Mouse (Mus musculus) hindbrain, embryonic 14.5 days (tissue): ENCODE results near the gene Lyrm1. TPM values are rescaled to one million over a fixed set of nuclear protein-coding genes. Genes with fewer than 3 reads are reported as not detected.
A peak's percentile ranks its signal among the peaks of the same experiment; 100 is the strongest.

Experiments used
- ATAC-seq: fragments of 200-750 bp; cut with Nextera tagmentation; 2 replicates; pipeline ENCODE4 v1.8.0; 2017; ENCODE audit warnings: moderate number of reproducible peaks, mild to moderate bottlenecking, moderate TSS enrichment, moderate library complexity; ENCODE audit not compliant: low FRiP score
- DNase-seq: peaks from one replicate; pipeline ENCODE4 v3.0.0-alpha.2; 2015; ENCODE audit warnings: low spot score
- H3K27ac ChIP-seq: fragments of 300-500 bp; sonication (generic); 2 replicates; pipeline ENCODE4 v1.5.1; 2014; ENCODE audit warnings: mild to moderate bottlenecking, moderate library complexity
- H3K27me3 ChIP-seq: fragments of 300-500 bp; sonication (generic); 2 replicates; pipeline ENCODE4 v1.6.1; 2014; ENCODE audit warnings: mild to moderate bottlenecking, low read length, mixed read lengths; ENCODE audit not compliant: control insufficient read depth, insufficient read depth
- H3K36me3 ChIP-seq: fragments of 300-500 bp; sonication (generic); replicated peaks from 2 replicates; pipeline ENCODE4 v1.6.1; 2014; ENCODE audit not compliant: control insufficient read depth, insufficient read depth
- H3K4me1 ChIP-seq: fragments of 300-500 bp; sonication (generic); replicated peaks from 2 replicates; pipeline ENCODE4 v1.6.1; 2014; ENCODE audit warnings: antibody characterized with exemption, low read length, mixed read lengths; ENCODE audit not compliant: control insufficient read depth, insufficient read depth
- H3K4me2 ChIP-seq: fragments of 300-500 bp; sonication (generic); replicated peaks from 2 replicates; pipeline ENCODE4 v1.6.1; 2014; ENCODE audit warnings: mild to moderate bottlenecking, moderate library complexity
- H3K4me3 ChIP-seq: fragments of 300-500 bp; sonication (generic); replicated peaks from 2 replicates; pipeline ENCODE4 v1.5.1; 2014; ENCODE audit warnings: mild to moderate bottlenecking, low read length
- H3K9ac ChIP-seq: fragments of 300-500 bp; sonication (generic); 2 replicates; pipeline ENCODE4 v1.6.1; 2014
- H3K9me3 ChIP-seq: fragments of 300-500 bp; sonication (generic); 2 replicates; pipeline ENCODE4 v1.6.1; 2016; ENCODE audit warnings: low read length; ENCODE audit not compliant: control insufficient read depth
- WGBS: fragments of 180-500 bp; shearing (Covaris S2); extraction: QIAGEN DNeasy Blood & Tissue Kit; methylation state at CpG from one replicate; pipeline ENCODE4 v1.1.7; 2014; 5-methylcytosine and 5-hydroxymethylcytosine counted together
- polyA plus RNA-seq: library from polyadenylated mRNA; unstranded; fragments of >200 nt; fragmentation: Nextera tagmentation; extraction: Ambion mirVana; gene quantifications from 2 replicates; pipeline ENCODE4 v1.2.1, GENCODE M21; 2014

Gene Lyrm1
- polyA plus RNA-seq, result 17.5 and 18.7 TPM in 2 replicates

DNA sequence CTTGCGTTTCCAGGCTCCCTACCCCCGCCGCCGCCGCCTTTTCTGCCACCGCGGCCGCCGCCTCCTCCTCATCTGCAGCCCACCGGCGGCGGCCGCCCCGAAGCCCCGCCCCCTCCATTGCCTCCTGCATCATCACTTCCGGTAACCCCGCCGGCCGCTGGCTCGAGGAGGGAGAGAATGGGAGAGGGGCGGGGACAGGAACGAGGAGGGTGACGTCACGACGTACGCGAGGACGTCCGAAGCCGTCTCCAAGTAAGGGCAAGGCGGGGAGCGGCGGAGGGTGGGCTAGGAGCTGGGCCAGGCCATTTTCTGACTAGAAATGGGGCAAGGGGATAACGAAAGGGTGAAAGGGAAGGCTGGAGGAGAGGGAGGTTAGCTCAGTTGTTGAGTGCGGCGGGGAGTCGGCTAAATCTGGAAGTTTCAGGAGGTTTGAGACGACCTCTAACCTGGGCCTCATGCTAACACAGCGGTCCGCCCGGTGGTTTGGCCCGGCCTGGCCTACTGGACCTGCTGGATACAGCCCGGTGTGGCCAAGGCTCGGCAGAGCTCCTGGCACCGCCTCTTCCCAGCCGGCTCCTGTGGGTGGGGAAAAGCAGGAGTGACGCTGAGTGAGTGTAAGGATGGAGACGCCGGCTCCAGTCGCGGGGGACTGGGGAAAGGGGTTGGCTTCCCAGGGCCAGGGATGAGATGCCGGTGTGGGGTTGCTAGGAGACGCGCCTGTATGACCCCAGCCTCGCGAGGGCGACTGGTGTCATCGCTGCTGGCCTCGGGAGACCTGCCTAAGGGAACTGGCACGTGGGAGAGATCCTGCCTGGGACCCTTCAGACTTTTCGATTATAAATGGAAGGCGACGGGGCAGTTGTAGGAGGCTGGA, at the start of gene Lyrm1, which contains the start of gene Dcun1d3:
Lyrm1 (plus strand) TSS at position 223 of the 874 bp plus-strand sequence.
Dcun1d3 (minus strand) TSS at position 660 of the 874 bp plus-strand sequence.
- Histone ChIP-seq H3K9me3 (no peaks in the 10 kb centered on the region), H3K27ac (peak within 1 kb of the TSS; percentile 98), H3K27me3 (no peaks in the 10 kb centered on the region), H3K4me2 (peak within 1 kb of the TSS; percentile 65), H3K4me3 (peak within 1 kb of the TSS; percentile 72), H3K4me1 (peaks cover 29% of the 10 kb centered on the region), H3K36me3 (no peaks in the 10 kb centered on the region), H3K9ac (peak within 1 kb of the TSS; percentile 90)
- DNase-seq (peak; percentile 99), ATAC-seq (peak; percentile 98)
- WGBS, result under 1% methylated on average over 62 of the region's 63 CpGs

DNA sequence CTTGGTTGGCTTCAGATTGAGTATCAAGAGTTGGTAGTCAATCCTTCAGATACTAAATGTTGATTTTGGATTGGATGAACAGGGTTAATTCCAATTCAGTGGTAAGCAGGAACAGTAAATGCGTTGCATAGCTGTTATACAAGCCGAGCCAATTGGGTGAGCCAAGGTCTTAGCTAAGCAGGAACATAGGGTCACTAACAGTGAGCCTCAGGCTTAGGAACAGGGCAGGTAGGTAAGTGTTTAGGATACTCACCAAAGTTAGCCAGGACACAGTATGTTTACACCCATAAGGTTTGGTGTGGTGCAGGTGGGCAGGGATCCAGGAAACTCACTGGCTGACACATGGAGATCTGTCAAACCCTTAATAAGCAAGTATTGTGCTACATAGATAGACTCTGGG, 48.3 kb upstream of the Lyrm1 start:
- 93% methylated on average over 2 of the region's 2 CpGs for WGBS
- DNase-seq (no peak), ATAC-seq (no peak)
- Histone ChIP-seq H3K9ac (no peak overlapping the region), H3K36me3 (0 out of 2 replicates have a peak, but pooled peaks cover 4% of the 10 kb centered on the region), H3K4me2 (no peak overlapping the region), H3K27ac (no peak overlapping the region), H3K27me3 (no peaks in the 10 kb centered on the region), H3K4me3 (no peak overlapping the region), H3K4me1 (no peaks in the 10 kb centered on the region), H3K9me3 (no peaks in the 10 kb centered on the region)

DNA sequence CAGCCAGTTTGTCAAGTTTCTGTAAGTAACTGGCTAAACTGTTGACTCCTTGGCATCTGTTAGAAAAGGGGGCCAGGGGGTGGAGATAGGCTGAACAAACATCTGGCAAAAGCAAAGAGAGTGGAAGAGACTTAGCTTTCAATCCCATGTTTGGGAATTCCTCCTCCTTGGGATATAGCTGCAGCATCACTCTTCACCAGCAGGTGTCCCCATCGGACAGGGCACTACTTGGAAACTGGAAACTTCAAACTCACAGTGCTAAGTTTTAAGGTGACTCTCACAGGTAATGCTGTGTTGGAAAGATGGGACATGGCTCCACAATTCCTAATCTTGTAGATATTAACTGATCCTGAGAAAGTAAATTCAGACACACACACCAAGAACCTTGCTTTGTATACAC, 46.6 kb upstream of the Lyrm1 start:
- 0 out of 2 replicates have a peak, but pooled peaks cover 4% of the 10 kb centered on the region for H3K36me3 ChIP-seq
- no peak overlapping the region for H3K9ac ChIP-seq
- ATAC-seq, result no peak
- H3K27ac ChIP-seq, result no peak overlapping the region
- no peaks in the 10 kb centered on the region for H3K27me3 ChIP-seq
- H3K4me2 ChIP-seq, result no peak overlapping the region
- no peak overlapping the region for H3K4me3 ChIP-seq
- WGBS, result 0% methylated on average over 1 of the region's 1 CpGs
- no peaks in the 10 kb centered on the region for H3K4me1 ChIP-seq
- DNase-seq, result peak; percentile 79
- no peaks in the 10 kb centered on the region for H3K9me3 ChIP-seq

DNA sequence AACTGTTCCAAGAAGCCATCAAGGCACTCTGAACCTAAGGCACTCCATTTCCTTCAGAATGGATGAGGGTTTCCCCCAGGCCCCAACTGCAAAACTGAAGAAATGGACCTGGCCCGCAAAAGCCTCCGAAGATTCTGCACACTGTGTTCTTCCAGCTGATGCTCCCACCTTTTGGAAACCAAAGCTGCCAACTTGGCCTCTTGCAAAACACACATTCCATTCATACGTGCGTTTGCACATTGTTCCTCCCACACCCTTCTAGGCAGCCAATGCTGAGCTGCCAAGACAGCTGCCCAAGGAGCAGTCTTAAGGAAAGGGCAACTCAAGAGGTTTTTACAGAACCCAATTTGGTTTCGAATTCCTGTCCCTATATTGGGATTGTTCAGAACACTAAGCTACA, 44.9 kb upstream of the Lyrm1 start:
- no peak overlapping the region for H3K4me3 ChIP-seq
- DNase-seq (no peak), ATAC-seq (no peak)
- H3K36me3 ChIP-seq, result 0 out of 2 replicates have a peak, but pooled peaks cover 7% of the 10 kb centered on the region
- no peak overlapping the region for H3K4me2 ChIP-seq
- H3K9me3 ChIP-seq, result no peaks in the 10 kb centered on the region
- no peaks in the 10 kb centered on the region for H3K27me3 ChIP-seq
- H3K4me1 ChIP-seq, result no peaks in the 10 kb centered on the region
- no peak overlapping the region for H3K9ac ChIP-seq
- WGBS, result 87% methylated on average over 5 of the region's 5 CpGs
- no peak overlapping the region for H3K27ac ChIP-seq

DNA sequence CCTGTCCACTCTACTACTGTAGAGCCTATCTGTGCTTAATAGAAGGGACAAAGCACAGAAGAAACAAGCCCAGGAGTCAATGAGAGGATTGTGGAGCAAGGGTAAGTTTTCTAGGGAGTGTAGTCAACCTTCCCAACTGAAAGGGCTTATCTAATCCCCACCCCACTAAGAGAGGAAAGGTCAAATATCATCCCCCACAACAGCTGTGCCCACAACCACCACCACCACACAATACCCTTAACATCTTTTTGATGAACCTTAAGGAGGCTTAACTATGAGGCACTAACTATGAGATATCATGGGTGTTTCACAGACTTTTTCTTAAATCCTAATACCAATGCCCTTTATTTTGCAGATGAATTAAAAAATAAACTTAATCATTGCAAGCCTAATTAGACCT, 43.2 kb upstream of the Lyrm1 start:
- H3K9ac ChIP-seq, result no peak overlapping the region
- no peak for DNase-seq
- peaks cover 21% of the 10 kb centered on the region for H3K36me3 ChIP-seq
- no peak overlapping the region for H3K4me3 ChIP-seq
- no peak overlapping the region for H3K27ac ChIP-seq
- no peak overlapping the region for H3K4me2 ChIP-seq
- H3K27me3 ChIP-seq, result no peaks in the 10 kb centered on the region
- H3K9me3 ChIP-seq, result no peaks in the 10 kb centered on the region
- ATAC-seq, result no peak
- no peaks in the 10 kb centered on the region for H3K4me1 ChIP-seq

DNA sequence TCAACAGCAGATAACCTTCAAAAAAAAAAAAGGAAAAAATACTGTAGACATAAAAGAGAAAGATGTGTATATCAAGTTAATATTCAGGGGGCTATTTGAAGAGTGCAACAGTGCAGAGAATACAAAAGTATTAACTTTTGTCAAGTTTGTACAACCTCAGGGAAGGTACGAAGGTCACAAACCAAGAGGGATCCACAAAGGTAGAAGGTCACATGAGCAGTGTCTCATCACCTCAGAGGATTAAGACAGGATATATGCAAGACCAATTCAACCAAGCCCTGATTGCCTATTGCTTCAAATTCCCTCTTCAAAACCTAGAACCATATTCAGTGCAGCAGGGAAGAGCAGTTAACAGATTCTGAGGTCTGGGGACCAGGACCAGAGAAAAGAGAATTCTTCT, 42.5 kb upstream of the Lyrm1 start:
- H3K27ac ChIP-seq, result no peak overlapping the region

DNA sequence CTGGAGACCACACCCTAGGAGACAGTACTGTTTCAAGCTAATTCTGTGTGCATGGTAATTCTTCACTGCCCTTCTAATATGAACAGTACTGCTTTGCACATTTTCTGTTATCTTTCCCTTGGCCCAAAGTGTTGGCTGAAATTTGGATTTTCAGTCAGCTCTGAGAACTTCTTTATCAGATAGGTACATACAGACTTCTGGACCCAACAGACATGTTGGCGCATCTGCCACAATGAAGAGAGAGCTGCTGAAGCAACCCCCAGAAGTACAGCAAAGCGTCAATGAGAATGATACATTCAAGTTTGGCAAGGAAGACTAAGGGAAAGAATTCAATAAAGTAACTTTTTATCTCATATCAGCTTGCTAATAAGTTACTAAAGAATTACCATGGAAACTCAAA, 41.3 kb upstream of the Lyrm1 start:
- peaks cover 32% of the 10 kb centered on the region for H3K36me3 ChIP-seq
- H3K9me3 ChIP-seq, result no peaks in the 10 kb centered on the region
- ATAC-seq (no peak), DNase-seq (no peak)
- no peak overlapping the region for H3K4me3 ChIP-seq
- H3K27ac ChIP-seq, result no peak overlapping the region
- H3K27me3 ChIP-seq, result no peaks in the 10 kb centered on the region
- H3K9ac ChIP-seq, result no peak overlapping the region
- H3K4me2 ChIP-seq, result no peak overlapping the region
- H3K4me1 ChIP-seq, result no peaks in the 10 kb centered on the region
- 97% methylated on average over 2 of the region's 2 CpGs for WGBS

More for the DNA sequence above, 42.5 kb upstream of the Lyrm1 start:
- no peak for DNase-seq
- Histone ChIP-seq H3K4me3 (no peak overlapping the region), H3K27me3 (no peaks in the 10 kb centered on the region), H3K4me2 (no peak overlapping the region), H3K9me3 (no peaks in the 10 kb centered on the region), H3K4me1 (no peaks in the 10 kb centered on the region), H3K36me3 (peaks cover 28% of the 10 kb centered on the region), H3K9ac (no peak overlapping the region)
- WGBS, result 100% methylated on average over 1 of the region's 1 CpGs
- ATAC-seq, result no peak

DNA sequence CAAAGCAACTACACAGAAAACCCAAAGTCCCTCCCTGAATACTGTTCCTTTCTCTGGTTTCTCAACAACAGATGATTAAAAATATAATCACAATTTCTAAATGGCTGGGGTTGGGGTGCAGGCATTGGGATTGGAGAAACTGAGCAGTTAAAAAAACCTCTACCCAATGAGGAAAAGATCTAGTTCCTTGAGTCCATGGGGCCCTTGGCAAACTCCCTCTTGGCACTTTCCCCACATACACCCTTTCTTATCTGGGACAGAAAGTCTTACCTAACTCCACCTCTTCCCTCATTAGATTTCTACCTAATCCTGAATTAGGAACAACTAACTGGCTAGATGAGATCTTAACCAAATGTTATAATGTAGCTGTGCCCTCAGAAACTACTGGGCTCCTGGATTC, 40.6 kb upstream of the Lyrm1 start:
- Histone ChIP-seq H3K4me2 (no peak overlapping the region), H3K9me3 (no peaks in the 10 kb centered on the region), H3K4me3 (no peak overlapping the region), H3K27ac (no peak overlapping the region), H3K36me3 (peaks cover 37% of the 10 kb centered on the region), H3K4me1 (no peaks in the 10 kb centered on the region), H3K27me3 (no peaks in the 10 kb centered on the region), H3K9ac (no peak overlapping the region)
- no peak for ATAC-seq
- DNase-seq, result no peak

DNA sequence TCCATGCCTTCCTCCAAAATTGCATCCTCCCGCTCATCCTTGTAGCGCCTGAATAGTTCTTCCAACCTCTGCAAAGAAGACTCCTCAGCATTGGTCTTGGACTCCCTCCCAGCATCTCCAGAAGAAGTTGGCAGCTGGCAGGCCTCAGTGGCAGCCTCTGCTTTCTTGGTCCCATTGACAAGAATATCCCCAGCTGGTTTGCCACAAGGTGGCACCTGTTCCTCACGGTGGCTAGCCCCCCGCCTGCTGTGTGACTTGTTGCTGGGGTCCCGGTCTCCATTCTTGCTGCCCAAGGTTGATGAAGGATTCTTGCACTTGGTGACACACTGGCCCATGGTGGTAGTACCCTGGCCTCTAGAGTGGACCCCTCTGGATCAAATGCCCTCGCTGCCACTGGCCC, 36.2 kb upstream of the Lyrm1 start:
- Histone ChIP-seq H3K4me1 (peaks cover 15% of the 10 kb centered on the region), H3K4me2 (no peak overlapping the region), H3K36me3 (peaks cover 33% of the 10 kb centered on the region), H3K27me3 (no peaks in the 10 kb centered on the region), H3K9me3 (no peaks in the 10 kb centered on the region), H3K27ac (no peak overlapping the region), H3K4me3 (no peak overlapping the region), H3K9ac (no peak overlapping the region)
- ATAC-seq (no peak), DNase-seq (no peak)
- 81% methylated on average over 6 of the region's 6 CpGs for WGBS
